Comparison of ENCODE assay signal across 10 mouse cellular contexts in genomic region chr3:56575422-56575821, GRCm38 (mm10).
A peak's percentile ranks its signal among the peaks of the same experiment; 100 is the strongest.
DNase-seq lines count a peak whose midpoint lies in the region; ATAC-seq and TF ChIP-seq lines count a peak whose summit lies in the region.
"Had no signal": no experiment of that assay in that cellular context is flagged by ENCODE, and none has a peak within 500 bp of the region (broad histone marks: within the 10 kb centered on the region; RNA-seq: fewer than 3 reads in every experiment).

No protein-coding gene starts in this region.

- 73% methylated on average over 5 of the region's 5 CpGs for WGBS in hindbrain, postnatal 0 days

- no peak overlapping the region for H3K4me3 ChIP-seq in hindbrain, postnatal 0 days (ENCODE audit: low read length)
- H3K4me3 ChIP-seq: myocyte had no signal

- peak; percentile 48 for DNase-seq in gastrocnemius, postnatal 10 days
- DNase-seq in gastrocnemius, adult 18-20 months (ENCODE audit: low spot score): no peak
- DNase-seq in 3134 (ENCODE audit: extremely low read depth, insufficient read length, low spot score) (peak; percentile 59), Patski (ENCODE audit: low read depth, low spot score) (peak; percentile 87)
- peak; percentile 23 for DNase-seq in hindbrain, postnatal 0 days (ENCODE audit: low spot score)
- DNase-seq in urinary bladder, postnatal 36 days (ENCODE audit: low spot score in 2 of 2): no peak
- DNase-seq in urinary bladder, adult 2 months (ENCODE audit: low spot score): no peak
- no peak for DNase-seq in heart, adult 18-20 months
- DNase-seq: kidney, adult 2 months had no signal

- in situ Hi-C loops in Patski (cut with MboI; ENCODE audit: low pct_unique_long_range_greater_than_20kb): loop anchor here (25.0 kb wide), 1 partner anchor 862 kb away; the partner anchor contains the start of gene Tm4sf4

- no peaks in the 10 kb centered on the region for H3K4me1 ChIP-seq in hindbrain, postnatal 0 days (ENCODE audit: insufficient read depth, low read length)

- POLR2A ChIA-PET in Patski (lab: Charles Lee): no interaction called here

- no peak overlapping the region for H3K27ac ChIP-seq in hindbrain, postnatal 0 days

- H3K9me3 ChIP-seq in hindbrain, postnatal 0 days (ENCODE audit: low read length): no peaks in the 10 kb centered on the region

- no peak overlapping the region for H3K9ac ChIP-seq in hindbrain, postnatal 0 days (replicated peaks; ENCODE audit: low read length)

- ATAC-seq in Patski: peak; percentile 83
- ATAC-seq in hindbrain, postnatal 0 days: no peak

- CTCF ChIA-PET in Patski (lab: Charles Lee): interaction anchor here (0.9 to 1.1 kb wide), 5 partner anchors 8 to 178 kb away, joined by 3 to 4 read pairs (median 3); no protein-coding TSS in a partner anchor

- no peak overlapping the region for H3K4me2 ChIP-seq in hindbrain, postnatal 0 days (ENCODE audit: low read depth, low read length)

- no peaks in the 10 kb centered on the region for H3K27me3 ChIP-seq in Patski
- no peaks in the 10 kb centered on the region for H3K27me3 ChIP-seq in hindbrain, postnatal 0 days (ENCODE audit: insufficient read depth, low read length)

- TF ChIP-seq CTCF in Patski (IDR thresholded peaks at IDR 0.05): no peak
- no peak for TF ChIP-seq CTCF in hindbrain, postnatal 0 days (IDR thresholded peaks at IDR 0.05; ENCODE audit: low read depth)

- no peaks in the 10 kb centered on the region for H3K36me3 ChIP-seq in hindbrain, postnatal 0 days (ENCODE audit: insufficient read depth, low read length)

Comparison
In these comparisons a context has a peak if more than half of its experiments do, and no peak if none do; other contexts are left out.
1. DNase-seq: peak in gastrocnemius, postnatal 10 days (single experiment), 3134 (single experiment), Patski (single experiment) and hindbrain, postnatal 0 days (single experiment); none in gastrocnemius, adult 18-20 months (single experiment), urinary bladder, postnatal 36 days (0 of 2), urinary bladder, adult 2 months (single experiment) and heart, adult 18-20 months (0 of 2).